Mouse (Mus musculus): ENCODE measurements at regions not wholly inside any gene's neighbourhood (a gene's known extent, or its start where the extent isn't known, plus 50 kb on each side); places are given as distances from the start of the nearest gene placed in this dataset.
A peak's percentile ranks its signal among the peaks of the same experiment; 100 is the strongest.

- DNase-seq (ENCODE audit: low read depth, low spot score): no peak
Measured at GRCm38 (mm10) chr3:9065892-9066291, 544.0 kb downstream of the Zfp704 start.

- DNase-seq (ENCODE audit: low read depth, low spot score): peak; percentile 81
Measured at GRCm38 (mm10) chr3:9064266-9065031, 545.4 kb downstream of the Zfp704 start.

DNA sequence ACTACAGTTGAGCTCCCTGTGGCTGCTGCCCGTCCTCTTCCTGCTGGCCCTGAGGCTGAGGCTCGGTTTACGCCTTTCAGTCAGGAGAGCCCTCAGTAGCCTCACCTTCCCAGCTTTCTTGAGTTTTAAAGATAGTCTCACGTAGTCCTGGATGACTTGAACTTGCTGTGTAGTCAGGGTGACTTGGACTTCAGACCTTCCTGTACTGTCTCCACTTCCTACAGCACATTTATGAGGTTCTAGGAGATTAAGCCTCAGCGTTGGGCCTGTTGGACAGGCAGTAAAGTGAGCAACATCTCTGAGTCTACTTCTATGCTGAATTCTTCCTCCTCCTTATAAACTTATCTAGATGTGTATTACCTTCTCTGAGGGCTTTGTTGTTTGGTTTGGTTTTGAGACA lies 546.2 kb downstream of the Zfp704 start:
- no peak for DNase-seq (ENCODE audit: low read depth, low spot score)

DNA sequence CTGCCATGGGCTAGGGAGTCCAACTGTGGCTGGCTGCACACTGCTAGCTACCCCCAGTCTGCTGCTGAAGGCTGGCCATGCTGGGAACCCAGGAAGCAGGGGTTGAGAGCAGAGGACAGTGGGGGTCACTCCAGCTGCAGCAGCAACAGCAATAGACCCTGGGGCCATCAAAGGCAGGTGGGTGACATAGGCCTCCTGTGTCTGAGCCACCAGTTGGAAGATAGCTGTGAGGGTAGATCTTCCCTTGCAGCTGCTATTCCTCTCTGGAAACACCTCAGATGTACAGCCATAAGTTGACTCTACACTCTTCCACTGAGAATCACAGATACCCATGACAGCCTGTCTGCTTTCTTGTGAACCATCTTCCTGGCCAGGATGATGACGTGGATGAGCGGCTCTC lies 548.5 kb downstream of the Zfp704 start:
- no peak for DNase-seq (ENCODE audit: low read depth, low spot score)

GRCm38 (mm10) chr3:9057703-9058102 lies 552.2 kb downstream of the Zfp704 start:
- peak; percentile 84 for DNase-seq (ENCODE audit: low read depth, low spot score)

DNA sequence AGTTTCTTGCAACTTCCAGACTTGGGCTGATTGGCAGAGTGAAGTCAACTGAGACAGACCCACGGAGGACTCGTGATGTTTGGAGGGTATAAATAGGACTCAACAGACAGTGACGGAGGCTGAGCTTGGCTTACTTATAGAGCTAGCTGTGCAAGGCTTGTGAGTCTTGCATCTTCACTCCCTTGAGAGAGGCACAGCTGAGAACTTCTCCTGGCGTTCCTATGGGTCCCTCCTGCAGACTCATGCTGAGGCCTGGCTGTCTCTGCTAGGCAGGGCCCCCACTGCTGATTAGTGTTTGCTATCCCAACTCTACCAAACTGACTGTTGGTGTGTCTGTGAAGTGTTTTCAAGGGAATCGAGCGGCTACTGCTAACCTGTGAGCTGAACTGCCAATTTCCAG lies 553.0 kb downstream of the Zfp704 start:
- no peak for DNase-seq (ENCODE audit: low read depth, low spot score)

DNA sequence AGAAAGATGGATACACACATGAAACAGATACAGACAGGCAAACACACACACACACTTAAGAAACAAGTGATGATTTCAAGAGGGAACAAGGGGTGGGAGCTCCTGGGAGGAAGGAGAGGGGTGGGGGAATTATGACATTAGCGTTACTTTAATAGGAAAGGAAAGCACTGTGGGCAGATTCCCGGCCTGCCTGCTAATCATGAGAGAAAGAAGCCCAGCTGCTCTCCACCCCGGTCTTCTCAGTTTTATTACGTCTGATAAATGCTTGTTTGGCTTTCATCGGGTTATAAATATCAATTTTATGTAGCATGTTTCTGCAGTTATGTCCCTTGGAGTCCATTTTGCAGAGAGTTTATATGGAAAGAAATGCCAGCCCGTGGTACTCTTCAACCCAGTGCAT lies 554.1 kb downstream of the Zfp704 start:
- DNase-seq (ENCODE audit: low read depth, low spot score): no peak

All from R1 (cell line).